Mouse (Mus musculus) embryo, embryonic 11.5 days (tissue): Measurements from ENCODE around the gene Lsm12.

Experiments used
- DNase-seq: peaks from one replicate; pipeline ENCODE4 v3.0.0-alpha.2; 2012; ENCODE audit warnings: low read depth, low spot score

The Lsm12 gene

GRCm38 (mm10) chr11:102216886-102217240, 31.8 kb upstream of the Lsm12 start:
- no peak for DNase-seq

GRCm38 (mm10) chr11:102216056-102216885, 31.2 kb upstream of the Lsm12 start:
- DNase-seq: no peak

GRCm38 (mm10) chr11:102215511-102215910, 30.4 kb upstream of the Lsm12 start:
- DNase-seq: no peak

- no peak for DNase-seq
Measured at GRCm38 (mm10) chr11:102214430-102215156, 29.5 kb upstream of the Lsm12 start.

- DNase-seq: no peak
Measured at GRCm38 (mm10) chr11:102211936-102212341, 26.8 kb upstream of the Lsm12 start.

GRCm38 (mm10) chr11:102211011-102211410, 25.9 kb upstream of the Lsm12 start:
- DNase-seq: no peak

- DNase-seq: no peak
Measured at GRCm38 (mm10) chr11:102210185-102210584, 25.1 kb upstream of the Lsm12 start.

GRCm38 (mm10) chr11:102209742-102210141, 24.6 kb upstream of the Lsm12 start:
- no peak for DNase-seq

- DNase-seq: no peak
Measured at GRCm38 (mm10) chr11:102208846-102209245, 23.8 kb upstream of the Lsm12 start.

GRCm38 (mm10) chr11:102207825-102208777, 23.0 kb upstream of the Lsm12 start:
- DNase-seq: no peak

GRCm38 (mm10) chr11:102206481-102206880, 21.4 kb upstream of the Lsm12 start:
- no peak for DNase-seq

- no peak for DNase-seq
Measured at GRCm38 (mm10) chr11:102201408-102201821, 16.3 kb upstream of the Lsm12 start.

- no peak for DNase-seq
Measured at GRCm38 (mm10) chr11:102199856-102200255, 14.8 kb upstream of the Lsm12 start.

- no peak for DNase-seq
Measured at GRCm38 (mm10) chr11:102198245-102198644, 13.1 kb upstream of the Lsm12 start.

GRCm38 (mm10) chr11:102196018-102196797, 11.1 kb upstream of the Lsm12 start:
- no peak for DNase-seq

- DNase-seq: no peak
Measured at GRCm38 (mm10) chr11:102193657-102194440, 8.8 kb upstream of the Lsm12 start.

- DNase-seq: no peak
Measured at GRCm38 (mm10) chr11:102190848-102191247, 5.8 kb upstream of the Lsm12 start.

- peak; percentile 74 for DNase-seq
Measured at GRCm38 (mm10) chr11:102189461-102190436, 4.7 kb upstream of the Lsm12 start, which contains the start of gene G6pc3. Gene G6pc3, plus strand, starts transcription at chr11:102189620.

- DNase-seq: no peak
Measured at GRCm38 (mm10) chr11:102188980-102189379, 3.9 kb upstream of the Lsm12 start.
